Mouse (Mus musculus) NIH3T3 (cell line): ENCODE measurements at regions not wholly inside any gene's neighbourhood (a gene's known extent, or its start where the extent isn't known, plus 50 kb on each side); places are given as distances from the start of the nearest gene placed in this dataset.
A peak's percentile ranks its signal among the peaks of the same experiment; 100 is the strongest.

Source experiments
- DNase-seq: peaks from one replicate; pipeline ENCODE4 v3.0.0-alpha.2; 2012; ENCODE audit warnings: low read depth

- no peak for DNase-seq
Observed at GRCm38 (mm10) chr10:110534387-110534786, 78.4 kb upstream of the Nav3 start.

DNA sequence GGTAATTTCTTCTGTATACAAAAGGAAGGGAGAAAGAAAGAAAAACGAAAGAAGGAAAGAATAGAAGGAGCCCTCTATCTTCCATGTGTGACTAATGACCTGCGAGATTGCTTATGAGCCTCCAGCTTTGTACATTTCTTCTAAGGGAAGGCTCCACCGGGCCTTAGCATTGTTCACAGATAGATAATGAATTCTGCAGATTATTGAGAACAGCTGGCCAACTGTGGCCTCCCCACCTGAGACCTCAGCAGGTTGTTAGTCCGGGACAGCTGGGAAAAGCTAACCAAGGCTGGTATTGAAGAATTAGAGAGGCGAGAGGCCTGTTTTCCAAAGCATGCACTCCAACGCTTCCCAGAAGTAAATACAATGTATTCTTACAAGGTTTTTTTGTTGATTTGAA lies 86.7 kb upstream of the Nav3 start:
- DNase-seq: no peak

DNA sequence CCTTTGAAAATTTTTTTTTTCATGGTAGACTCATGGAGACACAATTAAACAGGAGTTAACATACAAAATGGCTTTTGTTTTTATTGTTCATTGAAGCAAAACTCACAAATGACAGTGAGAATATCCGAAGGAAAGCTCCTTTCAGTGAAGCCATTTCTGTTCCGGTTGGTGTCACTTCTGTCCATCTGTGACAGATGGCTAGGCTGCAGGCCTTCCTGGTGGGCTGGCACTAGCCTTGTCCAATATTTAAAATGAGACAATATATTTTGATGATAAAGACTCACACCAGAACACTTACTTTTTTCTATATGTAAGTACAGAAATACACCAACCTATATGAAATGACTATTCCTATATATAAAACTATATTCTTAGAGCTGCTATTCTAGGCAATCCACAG lies 92.4 kb upstream of the Nav3 start:
- no peak for DNase-seq

DNA sequence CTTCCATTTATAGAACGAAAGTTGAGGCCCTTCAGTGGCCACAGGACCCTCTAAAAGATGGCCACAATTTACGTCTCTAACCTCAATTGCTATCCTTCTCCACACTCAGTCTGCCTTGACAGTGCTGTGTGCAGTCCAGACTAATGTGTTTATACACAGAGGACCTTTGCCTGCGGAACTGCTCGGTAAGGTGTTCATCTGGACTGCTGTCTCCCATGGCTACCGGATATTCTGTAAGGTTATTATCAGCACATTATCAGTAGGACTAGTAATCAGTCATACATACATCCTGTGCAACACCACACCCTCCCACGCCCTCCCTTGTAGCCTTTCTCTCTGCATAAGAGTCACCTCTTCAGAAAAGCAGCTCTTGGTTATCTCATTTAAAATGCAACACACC lies 98.0 kb upstream of the Nav3 start:
- DNase-seq: no peak

- peak; percentile 12 for DNase-seq
Observed at GRCm38 (mm10) chr10:110556326-110556883, 100.4 kb upstream of the Nav3 start.

DNA sequence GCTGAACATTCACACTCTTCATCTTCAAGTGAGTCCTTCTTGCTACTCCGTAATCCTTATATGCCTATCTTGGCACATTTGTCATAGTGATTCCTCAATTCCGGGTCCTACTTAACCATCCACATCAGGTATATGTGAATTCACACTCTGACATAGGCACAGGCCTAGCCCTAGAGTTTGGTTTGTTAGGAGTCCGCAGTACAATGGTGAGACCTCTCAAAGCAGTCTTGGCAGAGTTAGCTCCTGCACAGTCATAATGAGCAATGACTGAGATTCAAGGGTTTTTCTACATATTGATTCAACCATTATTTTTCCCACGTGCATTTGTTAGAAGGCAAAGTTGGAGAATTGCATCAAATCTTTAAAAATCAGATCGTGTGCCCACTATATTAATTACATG lies 107.1 kb upstream of the Nav3 start:
- no peak for DNase-seq

DNA sequence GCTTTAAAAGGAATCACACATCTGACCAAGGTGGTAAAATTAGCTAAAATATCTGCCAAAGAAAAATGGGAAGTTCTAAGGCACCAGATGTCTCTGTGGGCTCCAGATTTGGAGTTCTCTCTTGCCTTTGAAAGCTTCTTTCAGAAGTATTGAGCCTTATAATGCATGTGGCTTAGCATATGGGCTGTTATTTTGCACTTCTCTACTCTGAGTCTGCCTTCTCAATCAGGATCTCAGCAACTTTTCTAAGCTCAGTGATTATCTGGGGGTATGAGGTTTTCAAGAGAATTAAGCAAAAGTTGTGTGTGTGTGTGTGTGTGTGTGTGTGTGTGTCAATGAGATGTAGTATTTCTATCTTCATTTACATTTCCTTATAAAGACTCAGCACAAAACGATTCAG lies 107.6 kb upstream of the Nav3 start:
- no peak for DNase-seq

DNA sequence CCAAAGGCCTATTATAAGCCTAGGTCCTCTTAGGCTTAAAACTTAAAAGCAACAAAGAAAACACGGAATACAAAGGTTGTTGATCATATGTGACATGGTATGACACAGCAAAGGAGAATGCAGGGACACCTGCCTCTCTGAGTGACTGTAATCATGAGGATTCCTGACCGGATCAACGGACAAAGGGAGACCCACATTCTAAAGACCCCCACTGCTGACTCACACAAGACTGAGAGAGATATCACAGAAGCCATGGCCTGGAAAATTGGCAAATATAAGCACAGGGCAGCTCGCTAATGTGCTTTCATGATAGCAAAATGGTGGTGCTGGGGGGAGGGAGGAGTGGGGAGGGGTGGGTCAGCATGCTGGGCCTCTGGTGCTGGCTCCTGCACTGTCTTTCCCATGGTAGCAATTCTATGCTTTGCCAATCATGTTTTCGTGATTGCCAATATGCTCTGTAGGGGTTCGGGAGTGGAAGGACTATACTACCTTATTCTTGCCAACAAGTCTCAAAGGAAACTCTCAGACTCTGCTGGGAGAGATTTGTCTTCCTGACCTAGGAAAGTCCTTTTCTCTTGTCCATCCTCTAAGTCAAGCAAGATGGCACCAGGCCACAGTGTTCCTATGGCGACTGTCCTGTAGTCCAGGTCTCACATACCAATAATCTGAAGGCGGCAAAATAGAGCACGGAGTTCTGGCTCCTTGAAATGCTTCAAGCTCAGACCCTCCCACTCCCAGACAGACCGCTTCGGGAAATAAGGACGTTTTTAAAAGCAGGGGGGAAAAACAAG lies 110.5 kb upstream of the Nav3 start:
- DNase-seq: no peak

- DNase-seq: no peak
Observed at GRCm38 (mm10) chr10:110570465-110570864, 114.5 kb upstream of the Nav3 start.

GRCm38 (mm10) chr10:110571179-110571578 lies 115.2 kb upstream of the Nav3 start:
- no peak for DNase-seq

DNA sequence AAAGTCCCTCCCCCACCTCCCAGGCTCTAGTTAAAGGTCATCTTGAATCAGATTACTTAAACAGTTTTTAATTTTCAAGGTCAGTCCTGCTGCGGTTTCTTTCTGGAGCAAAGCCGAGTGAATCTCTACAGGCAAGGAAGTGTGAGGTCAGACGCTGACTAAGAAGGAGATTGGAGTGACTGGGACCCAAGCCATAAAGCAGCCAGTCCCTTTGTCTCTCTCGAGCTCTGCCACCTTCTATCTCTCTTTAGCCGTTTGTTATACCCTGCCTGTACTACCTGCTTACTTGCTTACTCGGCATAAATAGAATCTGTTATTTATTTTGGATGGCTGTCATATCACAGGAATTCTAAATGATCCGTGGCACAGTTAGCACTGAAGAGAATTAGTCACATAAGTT lies 117.5 kb upstream of the Nav3 start:
- DNase-seq: peak; percentile 39

GRCm38 (mm10) chr10:110586029-110586428 lies 130.0 kb upstream of the Nav3 start:
- DNase-seq: no peak

GRCm38 (mm10) chr10:110586507-110586906 lies 130.5 kb upstream of the Nav3 start:
- DNase-seq: no peak

DNA sequence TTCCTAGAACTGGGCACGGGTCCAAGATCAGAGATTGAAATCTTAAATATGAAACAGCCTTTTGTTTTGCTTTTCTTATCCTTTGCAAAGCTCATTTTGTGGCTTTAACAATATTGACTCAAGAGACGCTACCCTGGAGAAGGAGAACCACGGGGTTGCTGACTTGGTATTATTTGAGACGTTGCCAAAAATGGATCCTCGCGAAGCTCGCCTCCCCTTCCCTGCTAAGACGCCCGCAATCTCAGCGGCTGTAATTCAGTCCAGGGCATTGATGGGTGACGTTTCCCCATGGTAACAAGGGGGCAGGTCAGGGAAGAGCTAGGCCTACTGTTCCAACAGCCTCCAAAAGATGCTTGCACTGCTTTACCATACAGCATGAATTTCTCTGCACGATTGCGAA lies 131.5 kb upstream of the Nav3 start:
- DNase-seq: peak; percentile 24

- DNase-seq: no peak
Observed at GRCm38 (mm10) chr10:110600352-110600853, 144.4 kb upstream of the Nav3 start.

- DNase-seq: no peak
Observed at GRCm38 (mm10) chr10:110610336-110610735, 134.9 kb upstream of the E2f7 start.

- DNase-seq: no peak
Observed at GRCm38 (mm10) chr10:110617004-110617403, 128.2 kb upstream of the E2f7 start.

DNA sequence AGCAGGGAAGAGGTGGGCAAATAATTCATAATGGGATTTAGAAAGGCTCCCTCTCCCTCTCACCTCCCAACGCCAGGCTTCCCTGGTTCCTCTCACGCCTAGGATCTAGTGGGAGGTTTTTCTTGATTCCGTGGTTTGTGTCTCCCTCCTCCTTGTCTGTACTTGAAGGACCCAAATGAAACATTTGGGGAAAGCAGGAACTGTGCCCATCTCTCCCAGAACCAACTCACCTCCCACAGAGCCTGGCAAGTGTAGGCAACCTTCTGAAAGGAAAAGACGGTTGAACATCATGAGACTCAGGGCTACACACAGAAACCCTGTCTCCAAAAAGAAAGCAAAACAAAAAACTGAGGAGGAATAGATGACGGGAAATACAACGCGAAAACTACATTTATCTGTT lies 126.0 kb upstream of the E2f7 start:
- DNase-seq: no peak

DNA sequence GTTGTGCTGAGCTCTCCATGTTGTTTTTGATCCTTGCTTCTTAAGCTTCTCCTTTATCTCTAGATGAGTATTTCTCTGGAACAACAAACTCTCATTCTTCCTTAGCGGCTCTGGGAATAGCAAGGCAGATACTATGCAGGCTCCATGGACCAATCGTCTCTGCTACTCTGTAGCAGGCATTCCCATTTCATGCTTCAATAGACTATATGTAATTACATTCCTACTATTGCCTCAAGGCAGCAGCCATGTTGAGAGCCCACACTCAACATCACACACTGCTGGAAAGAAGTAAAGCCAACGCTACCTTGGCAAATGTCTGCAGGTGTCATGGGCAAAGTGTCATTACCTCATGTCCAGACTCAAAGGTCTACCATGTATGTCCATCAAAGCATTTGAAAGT lies 119.6 kb upstream of the E2f7 start:
- no peak for DNase-seq

DNA sequence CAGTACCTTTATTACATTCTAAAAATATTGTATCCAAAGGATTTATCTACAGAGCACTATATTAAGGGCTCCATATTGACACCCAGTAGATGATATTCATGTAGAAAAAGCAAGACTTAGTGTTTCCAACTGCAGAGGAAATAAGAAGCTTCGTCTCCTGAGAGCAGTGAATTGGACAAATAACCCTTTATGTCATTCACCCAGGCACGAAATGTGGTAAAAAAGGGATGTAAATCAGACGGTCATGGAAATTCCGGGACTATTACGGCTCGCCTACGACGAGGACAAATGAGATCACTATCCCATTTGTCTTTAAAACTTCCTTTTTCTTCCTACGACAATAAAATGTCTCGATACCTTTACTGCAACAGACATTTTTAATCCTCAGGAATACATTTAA lies 104.8 kb upstream of the E2f7 start:
- DNase-seq: no peak

GRCm38 (mm10) chr10:110642065-110642690 lies 103.1 kb upstream of the E2f7 start:
- no peak for DNase-seq

- DNase-seq: no peak
Observed at GRCm38 (mm10) chr10:110647603-110648002, 97.6 kb upstream of the E2f7 start.

GRCm38 (mm10) chr10:110650107-110650506 lies 95.1 kb upstream of the E2f7 start:
- DNase-seq: no peak
